Mouse (Mus musculus): ENCODE measurements at regions not wholly inside any gene's neighbourhood (a gene's known extent, or its start where the extent isn't known, plus 50 kb on each side); places are given as distances from the start of the nearest gene placed in this dataset.
"Not testable (repeated sequence)": the region's sequence is repeated elsewhere in the genome, so short reads cannot be mapped to it uniquely, and the experiment has no call there.

DNA sequence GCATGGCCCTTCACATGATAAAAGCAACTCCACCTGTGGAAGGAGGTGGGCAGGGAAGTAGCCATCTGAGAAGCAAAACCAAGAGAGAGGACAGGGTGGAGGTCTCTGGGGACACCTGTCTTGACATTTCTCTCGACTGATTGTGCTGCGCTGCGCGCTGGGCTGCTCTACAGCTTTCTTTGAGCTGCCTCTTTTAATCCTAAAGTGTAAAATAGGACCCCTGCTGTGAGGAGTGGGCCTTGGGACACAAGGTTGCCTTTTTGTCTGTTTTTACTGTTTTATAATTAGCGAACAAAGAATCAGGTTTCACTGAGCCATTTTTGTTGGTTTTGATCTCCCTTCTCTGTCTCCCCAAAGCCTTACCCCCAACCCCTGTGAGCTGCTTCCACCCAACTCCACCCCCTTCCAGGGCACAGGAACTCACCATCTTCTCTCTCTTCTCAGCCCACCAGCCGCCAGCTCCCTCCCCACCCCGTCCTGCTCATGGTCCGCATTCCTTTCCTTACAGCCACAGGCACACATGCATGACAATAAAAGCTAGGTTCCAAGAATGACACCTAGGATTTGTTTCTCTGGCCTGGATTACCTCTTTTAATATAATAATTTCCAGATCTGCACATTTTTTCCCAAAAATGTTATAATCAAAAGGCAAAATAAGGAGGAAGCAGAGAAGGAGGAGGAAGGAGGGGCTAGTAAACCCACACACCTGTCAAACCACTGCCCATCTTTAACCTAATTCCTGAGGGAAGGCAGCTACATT lies 57.3 kb downstream of the Cbln4 start:
- Histone ChIP-seq H3K4me2 (ENCODE audit: low read length) (no peak overlapping the region), H3K36me3 (ENCODE audit: control insufficient read depth, insufficient read depth, low read length) (no peaks in the 10 kb centered on the region), H3K27ac (ENCODE audit: low read depth, low read length) (no peak overlapping the region), H3K27me3 (replicated peaks; ENCODE audit: control insufficient read depth, insufficient read depth, low read length) (no peaks in the 10 kb centered on the region; the same call in 1 of the 2 replicates), H3K9me3 (replicated peaks; ENCODE audit: control insufficient read depth, low read length) (no peaks in the 10 kb centered on the region), H3K4me3 (ENCODE audit: low read depth, low read length) (no peak overlapping the region), H3K9ac (ENCODE audit: low read length) (no peak overlapping the region), H3K4me1 (ENCODE audit: control insufficient read depth, insufficient read depth, low read length) (no peaks in the 10 kb centered on the region)
- no peak for ATAC-seq
- no peak for DNase-seq (ENCODE audit: low spot score)
- 13% methylated on average over 8 of the region's 8 CpGs for WGBS

DNA sequence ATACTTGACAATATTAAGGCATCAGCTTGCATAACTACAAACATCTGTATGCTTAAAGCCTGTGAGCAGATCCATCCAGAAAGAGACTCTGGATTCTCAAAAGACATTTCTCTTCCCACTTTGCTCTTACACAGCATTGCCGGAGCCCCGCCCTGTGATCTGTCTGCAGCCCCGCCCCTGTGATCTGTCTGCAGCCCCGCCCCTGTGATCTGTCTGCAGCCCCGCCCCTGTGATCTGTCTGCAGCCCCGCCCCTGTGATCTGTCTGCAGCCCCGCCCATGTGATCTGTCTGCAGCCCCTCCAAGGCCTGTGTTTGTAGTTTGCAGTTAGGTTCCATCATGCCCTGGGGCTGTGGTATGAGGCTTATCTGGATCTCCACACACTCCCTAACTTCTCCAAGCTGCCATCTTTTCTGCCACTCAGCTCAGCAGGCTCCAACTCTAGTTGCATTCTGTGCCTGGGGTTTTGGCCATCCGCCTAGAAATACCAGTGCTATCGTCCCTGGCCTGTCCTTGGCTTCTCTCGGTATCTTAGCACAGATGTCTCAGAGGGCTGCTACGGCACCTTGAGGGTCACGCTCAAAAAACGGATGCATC lies 73.9 kb downstream of the Cbln4 start:
- ATAC-seq (no peak), DNase-seq (ENCODE audit: low spot score) (no peak)
- H3K9ac ChIP-seq (ENCODE audit: low read length) = no peak overlapping the region
- no peaks in the 10 kb centered on the region for H3K27me3 ChIP-seq (replicated peaks; ENCODE audit: control insufficient read depth, insufficient read depth, low read length)
- no peak overlapping the region for H3K27ac ChIP-seq (ENCODE audit: low read depth, low read length)
- no peaks in the 10 kb centered on the region for H3K36me3 ChIP-seq (ENCODE audit: control insufficient read depth, insufficient read depth, low read length)
- WGBS = 67% methylated on average over 13 of the region's 13 CpGs
- H3K4me2 ChIP-seq (ENCODE audit: low read length) = no peak overlapping the region
- no peaks in the 10 kb centered on the region for H3K4me1 ChIP-seq (ENCODE audit: control insufficient read depth, insufficient read depth, low read length)
- H3K4me3 ChIP-seq (ENCODE audit: low read depth, low read length) = no peak overlapping the region
- no peaks in the 10 kb centered on the region for H3K9me3 ChIP-seq (replicated peaks; ENCODE audit: control insufficient read depth, low read length)

DNA sequence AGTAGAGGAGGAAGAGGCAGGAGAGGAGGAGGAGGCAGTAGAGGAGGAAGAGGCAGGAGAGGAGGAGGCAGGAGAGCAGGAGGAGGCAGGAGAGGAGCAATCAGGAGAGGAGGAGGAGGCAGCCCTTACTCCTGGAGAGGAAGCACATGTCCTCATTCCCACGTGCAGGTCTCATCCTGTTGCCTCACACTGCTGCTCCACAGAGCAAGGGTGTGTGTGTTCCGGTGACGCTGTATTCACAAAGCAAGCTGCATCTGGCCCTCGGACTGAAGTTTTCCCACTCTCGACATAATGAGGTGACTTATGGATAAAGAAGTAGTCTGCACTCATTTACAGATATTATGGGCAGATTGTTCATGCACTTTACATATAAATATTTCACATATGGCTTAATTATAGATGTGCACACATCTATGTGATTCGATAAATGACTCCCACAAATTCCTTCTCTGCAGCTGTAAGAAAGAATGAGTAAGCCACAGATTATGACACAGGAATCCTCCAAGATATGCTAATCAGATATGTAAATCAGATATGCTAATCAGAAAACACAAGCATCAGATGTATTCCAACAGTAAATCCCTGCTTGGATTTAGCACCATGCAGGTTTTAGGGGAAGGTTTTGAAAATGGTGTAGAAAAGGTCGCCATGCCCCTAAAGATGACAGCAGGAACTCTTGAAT lies 96.6 kb downstream of the Cbln4 start:
- ATAC-seq (peak; percentile 76), DNase-seq (ENCODE audit: low spot score) (peak; percentile 56)
- Histone ChIP-seq H3K9me3 (replicated peaks; ENCODE audit: control insufficient read depth, low read length) (no peaks in the 10 kb centered on the region), H3K4me1 (ENCODE audit: control insufficient read depth, insufficient read depth, low read length) (no peaks in the 10 kb centered on the region), H3K36me3 (ENCODE audit: control insufficient read depth, insufficient read depth, low read length) (no peaks in the 10 kb centered on the region), H3K4me3 (ENCODE audit: low read depth, low read length) (no peak overlapping the region), H3K27me3 (replicated peaks; ENCODE audit: control insufficient read depth, insufficient read depth, low read length) (no peaks in the 10 kb centered on the region), H3K27ac (ENCODE audit: low read depth, low read length) (no peak overlapping the region), H3K4me2 (ENCODE audit: low read length) (no peak overlapping the region), H3K9ac (ENCODE audit: low read length) (no peak overlapping the region)
- WGBS = 58% methylated on average over 7 of the region's 7 CpGs

DNA sequence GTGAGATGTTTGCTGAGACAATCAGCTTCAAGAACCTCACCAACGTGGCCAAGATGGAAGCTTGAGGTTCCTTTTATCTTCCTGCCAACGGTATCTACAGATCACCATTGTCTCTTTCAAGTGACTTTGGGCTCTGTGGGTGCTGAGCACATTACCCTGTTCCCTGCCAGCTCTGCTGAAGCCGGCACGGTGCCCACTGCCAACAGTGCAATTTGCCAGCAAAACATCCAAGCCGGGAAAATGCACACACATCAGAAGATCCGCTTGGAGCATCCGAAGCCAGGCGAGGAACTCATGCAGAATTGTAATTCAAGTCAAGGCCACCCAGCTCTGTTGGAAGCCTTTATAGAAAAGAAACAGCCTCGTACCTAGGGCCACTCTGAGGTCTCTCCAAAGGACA lies 100.6 kb downstream of the Cbln4 start:
- Histone ChIP-seq H3K27ac (ENCODE audit: low read depth, low read length) (no peak overlapping the region), H3K27me3 (replicated peaks; ENCODE audit: control insufficient read depth, insufficient read depth, low read length) (no peaks in the 10 kb centered on the region), H3K4me2 (ENCODE audit: low read length) (no peak overlapping the region), H3K9me3 (replicated peaks; ENCODE audit: control insufficient read depth, low read length) (no peaks in the 10 kb centered on the region), H3K4me1 (ENCODE audit: control insufficient read depth, insufficient read depth, low read length) (no peaks in the 10 kb centered on the region), H3K4me3 (ENCODE audit: low read depth, low read length) (no peak overlapping the region), H3K36me3 (ENCODE audit: control insufficient read depth, insufficient read depth, low read length) (no peaks in the 10 kb centered on the region), H3K9ac (ENCODE audit: low read length) (no peak overlapping the region)
- 72% methylated on average over 9 of the region's 9 CpGs for WGBS
- ATAC-seq = no peak
- peak; percentile 39 for DNase-seq (ENCODE audit: low spot score)

DNA sequence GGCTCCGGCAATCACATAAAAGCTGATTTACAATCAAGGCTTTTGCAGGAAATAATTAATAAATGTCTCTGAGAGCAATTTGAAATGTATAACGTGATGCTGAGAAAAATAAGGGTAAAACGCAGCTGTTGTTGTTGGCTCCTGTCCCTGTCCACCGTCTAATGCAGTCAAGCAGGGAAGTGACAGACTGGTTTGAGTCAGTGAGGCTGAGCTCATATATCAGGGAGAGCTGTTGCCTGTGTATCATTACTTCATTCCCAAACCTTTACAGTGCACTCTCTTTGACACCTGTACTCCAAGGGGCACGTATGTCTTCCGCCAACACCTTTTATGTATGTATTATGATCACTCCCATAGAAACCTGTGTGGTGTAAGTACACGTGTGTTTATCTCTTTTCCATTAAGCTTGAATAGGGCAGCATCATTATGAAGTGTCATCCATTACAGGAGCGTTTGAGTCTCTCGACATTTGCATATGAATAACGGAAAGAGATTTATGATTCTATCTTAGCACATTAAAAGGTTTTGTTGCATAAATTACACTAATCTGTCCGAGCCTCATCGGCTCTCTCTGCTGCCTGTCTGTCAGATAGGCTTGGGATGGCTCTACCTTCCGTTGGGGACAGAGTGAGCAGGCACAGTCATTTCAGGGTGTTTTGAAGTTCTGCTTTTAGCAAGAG lies 107.5 kb downstream of the Cbln4 start:
- Histone ChIP-seq H3K9ac (ENCODE audit: low read length) (no peak overlapping the region), H3K4me3 (ENCODE audit: low read depth, low read length) (no peak overlapping the region), H3K4me2 (ENCODE audit: low read length) (no peak overlapping the region), H3K27me3 (replicated peaks; ENCODE audit: control insufficient read depth, insufficient read depth, low read length) (no peaks in the 10 kb centered on the region), H3K36me3 (ENCODE audit: control insufficient read depth, insufficient read depth, low read length) (no peaks in the 10 kb centered on the region), H3K4me1 (ENCODE audit: control insufficient read depth, insufficient read depth, low read length) (no peaks in the 10 kb centered on the region), H3K9me3 (replicated peaks; ENCODE audit: control insufficient read depth, low read length) (no peaks in the 10 kb centered on the region), H3K27ac (ENCODE audit: low read depth, low read length) (peak overlapping the region; percentile 49; the same call in 1 of the 2 replicates)
- 53% methylated on average over 13 of the region's 13 CpGs for WGBS
- ATAC-seq (peak; percentile 91), DNase-seq (ENCODE audit: low spot score) (peak; percentile 78)

DNA sequence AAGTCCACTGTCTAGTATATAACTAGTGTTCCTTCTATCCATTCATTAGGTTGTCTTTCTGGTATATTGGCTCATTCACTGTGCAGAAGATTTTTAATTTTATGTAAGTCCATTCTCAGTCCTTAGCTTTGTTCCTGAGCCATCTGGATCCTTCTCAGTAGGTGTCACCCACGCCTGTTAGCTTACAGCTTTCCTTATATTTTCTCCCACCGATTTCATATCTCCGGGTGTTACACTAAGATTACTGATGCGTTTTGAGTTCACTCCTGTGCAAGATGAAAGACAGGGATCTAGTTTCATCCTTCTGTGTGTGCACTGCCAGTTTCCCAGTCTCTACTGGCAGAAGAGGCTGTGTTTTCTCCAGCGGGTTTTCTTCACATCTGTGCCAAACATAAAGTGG lies 122.3 kb downstream of the Cbln4 start:
- no peak overlapping the region for H3K4me3 ChIP-seq (ENCODE audit: low read depth, low read length)
- H3K4me1 ChIP-seq (ENCODE audit: control insufficient read depth, insufficient read depth, low read length) = no peaks in the 10 kb centered on the region
- ATAC-seq = no peak
- no peak overlapping the region for H3K27ac ChIP-seq (ENCODE audit: low read depth, low read length)
- H3K4me2 ChIP-seq (ENCODE audit: low read length) = no peak overlapping the region
- H3K9ac ChIP-seq (ENCODE audit: low read length) = no peak overlapping the region
- 89% methylated on average over 5 of the region's 5 CpGs for WGBS
- no peaks in the 10 kb centered on the region for H3K9me3 ChIP-seq (replicated peaks; ENCODE audit: control insufficient read depth, low read length)
- H3K27me3 ChIP-seq (replicated peaks; ENCODE audit: control insufficient read depth, insufficient read depth, low read length) = no peaks in the 10 kb centered on the region
- no peak for DNase-seq (ENCODE audit: low spot score)
- H3K36me3 ChIP-seq (ENCODE audit: control insufficient read depth, insufficient read depth, low read length) = no peaks in the 10 kb centered on the region

DNA sequence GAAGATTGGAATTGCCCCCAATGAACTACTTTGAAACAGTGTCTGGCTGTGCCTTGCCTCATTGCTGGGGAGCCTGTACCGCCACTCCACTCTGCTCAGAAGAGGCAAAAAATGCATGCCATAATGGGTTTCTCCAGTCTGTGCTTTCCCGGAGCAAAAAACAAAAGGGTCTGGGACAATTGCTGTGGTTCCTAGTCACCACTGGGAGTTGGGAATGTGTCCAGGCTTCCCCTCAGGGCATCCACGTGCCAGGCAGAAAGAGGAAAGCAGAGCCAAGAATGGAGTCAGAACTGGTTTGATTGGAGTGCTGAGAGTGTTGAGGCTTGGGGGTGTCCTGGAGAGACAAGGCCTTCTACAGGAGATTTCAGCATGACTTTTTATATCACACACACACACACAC lies 156.0 kb downstream of the Cbln4 start:
- no peak overlapping the region for H3K27ac ChIP-seq (ENCODE audit: low read depth, low read length)
- H3K36me3 ChIP-seq (ENCODE audit: control insufficient read depth, insufficient read depth, low read length) = no peaks in the 10 kb centered on the region
- 48% methylated on average over 3 of the region's 3 CpGs for WGBS
- DNase-seq (ENCODE audit: low spot score) = peak; percentile 50
- no peaks in the 10 kb centered on the region for H3K9me3 ChIP-seq (replicated peaks; ENCODE audit: control insufficient read depth, low read length)
- no peak overlapping the region for H3K9ac ChIP-seq (ENCODE audit: low read length)
- H3K4me3 ChIP-seq (ENCODE audit: low read depth, low read length) = no peak overlapping the region
- H3K4me1 ChIP-seq (ENCODE audit: control insufficient read depth, insufficient read depth, low read length) = no peaks in the 10 kb centered on the region
- H3K4me2 ChIP-seq (ENCODE audit: low read length) = no peak overlapping the region
- ATAC-seq = no peak
- H3K27me3 ChIP-seq (replicated peaks; ENCODE audit: control insufficient read depth, insufficient read depth, low read length) = no peaks in the 10 kb centered on the region

DNA sequence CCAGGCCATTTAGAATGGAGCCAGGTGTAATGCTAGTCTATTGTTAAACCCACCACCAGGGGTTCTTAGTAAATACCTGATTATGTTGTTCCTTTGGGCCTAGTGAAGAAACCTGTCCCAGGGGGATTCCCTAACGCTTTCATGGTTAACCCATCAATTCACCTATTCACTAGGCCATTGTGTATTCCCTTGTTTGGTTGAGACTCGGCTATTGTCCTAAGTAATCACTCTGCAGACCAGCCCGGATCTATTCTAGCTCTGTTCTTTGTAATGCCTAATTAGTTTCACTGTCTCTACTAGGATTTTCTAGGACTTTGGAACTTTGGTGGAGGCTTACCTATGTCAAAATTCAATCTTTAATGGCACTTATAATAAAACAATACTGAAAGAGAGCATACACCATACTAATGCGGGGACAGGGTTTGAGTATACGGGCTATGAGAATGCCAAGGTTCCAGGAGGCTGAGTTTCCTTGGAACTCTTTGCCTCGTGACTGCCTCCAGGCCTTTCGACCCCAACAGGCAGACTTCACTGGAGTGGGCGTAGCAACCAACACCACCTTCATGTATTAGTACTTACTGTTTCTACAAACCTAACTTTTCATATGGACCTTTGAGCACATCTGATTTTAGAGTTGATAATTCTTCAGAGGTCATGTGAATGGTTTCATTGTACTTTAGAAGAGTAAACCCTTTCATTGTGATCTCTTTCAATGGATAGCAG lies 163.9 kb downstream of the Cbln4 start:
- not testable (repeated sequence) for H3K4me2 ChIP-seq (ENCODE audit: low read length); H3K9ac ChIP-seq (ENCODE audit: low read length); H3K4me1 ChIP-seq (ENCODE audit: control insufficient read depth, insufficient read depth, low read length); H3K27ac ChIP-seq (ENCODE audit: low read depth, low read length); ATAC-seq; H3K27me3 ChIP-seq (replicated peaks; ENCODE audit: control insufficient read depth, insufficient read depth, low read length); H3K9me3 ChIP-seq (replicated peaks; ENCODE audit: control insufficient read depth, low read length); DNase-seq (ENCODE audit: low spot score); H3K36me3 ChIP-seq (ENCODE audit: control insufficient read depth, insufficient read depth, low read length); H3K4me3 ChIP-seq (ENCODE audit: low read depth, low read length)
- 58% methylated on average over 8 of the region's 8 CpGs for WGBS

Data from forebrain, embryonic 14.5 days (tissue).